Mouse (Mus musculus): ENCODE data around the gene Cchcr1. TPM values are rescaled to one million over a fixed set of nuclear protein-coding genes. Genes with fewer than 3 reads are reported as not detected.

Cchcr1 gene
- polyA plus RNA-seq, 1 experiment from 2014 or later, result 3.5 TPM

- H3K4me1 ChIP-seq (ENCODE audit: insufficient read depth), result no peaks in the 10 kb centered on the region
- H3K27me3 ChIP-seq (ENCODE audit: insufficient read depth, low read length), result no peaks in the 10 kb centered on the region
- no peak overlapping the region for H3K4me3 ChIP-seq (ENCODE audit: low read depth, low read length)
- DNase-seq (no peak), ATAC-seq (no peak)
- H3K9me3 ChIP-seq (ENCODE audit: low read length), result no peaks in the 10 kb centered on the region
- WGBS (ENCODE audit: insufficient replicate concordance), result 70% methylated on average over 15 of the region's 15 CpGs
- H3K4me2 ChIP-seq (ENCODE audit: low read depth, low read length), result no peak overlapping the region
- no peaks in the 10 kb centered on the region for H3K36me3 ChIP-seq (replicated peaks; ENCODE audit: insufficient read depth, low read length)
- H3K27ac ChIP-seq (ENCODE audit: low read depth), result no peak overlapping the region
- no peak overlapping the region for H3K9ac ChIP-seq (replicated peaks)
- TF ChIP-seq EP300 (IDR thresholded peaks at IDR 0.05; ENCODE audit: low read depth) (no peak), CTCF (IDR thresholded peaks at IDR 0.05; ENCODE audit: low read depth) (no peak)
Observed at GRCm38 (mm10) chr17:35542761-35543411, 26.0 kb downstream of the Cchcr1 start.

GRCm38 (mm10) chr17:35543412-35543861 lies 26.5 kb downstream of the Cchcr1 start:
- H3K27me3 ChIP-seq (ENCODE audit: insufficient read depth, low read length), result no peaks in the 10 kb centered on the region

GRCm38 (mm10) chr17:35544001-35544400 lies 27.1 kb downstream of the Cchcr1 start:
- Histone ChIP-seq H3K4me3 (ENCODE audit: low read depth, low read length) (no peak overlapping the region), H3K36me3 (replicated peaks; ENCODE audit: insufficient read depth, low read length) (no peaks in the 10 kb centered on the region), H3K4me2 (ENCODE audit: low read depth, low read length) (no peak overlapping the region), H3K9me3 (ENCODE audit: low read length) (no peaks in the 10 kb centered on the region), H3K9ac (replicated peaks) (no peak overlapping the region), H3K27ac (ENCODE audit: low read depth) (no peak overlapping the region), H3K27me3 (ENCODE audit: insufficient read depth, low read length) (no peaks in the 10 kb centered on the region), H3K4me1 (ENCODE audit: insufficient read depth) (no peaks in the 10 kb centered on the region)
- TF ChIP-seq EP300 (IDR thresholded peaks at IDR 0.05; ENCODE audit: low read depth) (no peak), CTCF (IDR thresholded peaks at IDR 0.05; ENCODE audit: low read depth) (no peak)
- no peak for DNase-seq
- WGBS (ENCODE audit: insufficient replicate concordance), result 51% methylated on average over 6 of the region's 6 CpGs
- no peak for ATAC-seq

More at GRCm38 (mm10) chr17:35543412-35543861, 26.5 kb downstream of the Cchcr1 start:
- TF ChIP-seq EP300 (IDR thresholded peaks at IDR 0.05; ENCODE audit: low read depth) (no peak), CTCF (IDR thresholded peaks at IDR 0.05; ENCODE audit: low read depth) (no peak)
- Histone ChIP-seq H3K4me3 (ENCODE audit: low read depth, low read length) (no peak overlapping the region), H3K9me3 (ENCODE audit: low read length) (no peaks in the 10 kb centered on the region), H3K4me1 (ENCODE audit: insufficient read depth) (no peaks in the 10 kb centered on the region), H3K36me3 (replicated peaks; ENCODE audit: insufficient read depth, low read length) (no peaks in the 10 kb centered on the region), H3K27ac (ENCODE audit: low read depth) (no peak overlapping the region), H3K9ac (replicated peaks) (no peak overlapping the region), H3K4me2 (ENCODE audit: low read depth, low read length) (no peak overlapping the region)
- WGBS (ENCODE audit: insufficient replicate concordance), result 54% methylated on average over 14 of the region's 14 CpGs
- DNase-seq (no peak), ATAC-seq (no peak)

GRCm38 (mm10) chr17:35544680-35545079 lies 27.8 kb downstream of the Cchcr1 start:
- no peaks in the 10 kb centered on the region for H3K9me3 ChIP-seq (ENCODE audit: low read length)
- H3K27me3 ChIP-seq (ENCODE audit: insufficient read depth, low read length), result no peaks in the 10 kb centered on the region
- H3K36me3 ChIP-seq (replicated peaks; ENCODE audit: insufficient read depth, low read length), result no peaks in the 10 kb centered on the region
- peak; percentile 77 for TF ChIP-seq CTCF (IDR thresholded peaks at IDR 0.05; ENCODE audit: low read depth)
- no peak for TF ChIP-seq EP300 (IDR thresholded peaks at IDR 0.05; ENCODE audit: low read depth)
- WGBS (ENCODE audit: insufficient replicate concordance), result 37% methylated on average over 6 of the region's 6 CpGs
- no peak overlapping the region for H3K4me2 ChIP-seq (ENCODE audit: low read depth, low read length)
- no peak overlapping the region for H3K4me3 ChIP-seq (ENCODE audit: low read depth, low read length)
- no peak overlapping the region for H3K27ac ChIP-seq (ENCODE audit: low read depth)
- H3K9ac ChIP-seq (replicated peaks), result no peak overlapping the region
- no peaks in the 10 kb centered on the region for H3K4me1 ChIP-seq (ENCODE audit: insufficient read depth)
- ATAC-seq, result 0 out of 2 replicates have a peak, but pooled peaks have one; percentile 38
- DNase-seq, result peak; percentile 51

GRCm38 (mm10) chr17:35547465-35547864 lies 30.6 kb downstream of the Cchcr1 start:
- no peak overlapping the region for H3K27ac ChIP-seq (ENCODE audit: low read depth)
- DNase-seq (no peak), ATAC-seq (no peak)
- H3K4me3 ChIP-seq (ENCODE audit: low read depth, low read length), result no peak overlapping the region
- no peak overlapping the region for H3K4me2 ChIP-seq (ENCODE audit: low read depth, low read length)
- no peaks in the 10 kb centered on the region for H3K27me3 ChIP-seq (ENCODE audit: insufficient read depth, low read length)
- H3K36me3 ChIP-seq (replicated peaks; ENCODE audit: insufficient read depth, low read length), result no peaks in the 10 kb centered on the region
- 0 out of 2 replicates have a peak, but pooled peaks cover 2% of the 10 kb centered on the region for H3K4me1 ChIP-seq (ENCODE audit: insufficient read depth)
- H3K9me3 ChIP-seq (ENCODE audit: low read length), result no peaks in the 10 kb centered on the region
- 0 out of 2 replicates have a peak, but pooled peaks have one; percentile 9 for TF ChIP-seq CTCF (IDR thresholded peaks at IDR 0.05; ENCODE audit: low read depth)
- no peak for TF ChIP-seq EP300 (IDR thresholded peaks at IDR 0.05; ENCODE audit: low read depth)
- no peak overlapping the region for H3K9ac ChIP-seq (replicated peaks)
- WGBS (ENCODE audit: insufficient replicate concordance), result 67% methylated on average over 2 of the region's 2 CpGs

- no peaks in the 10 kb centered on the region for H3K27me3 ChIP-seq (ENCODE audit: insufficient read depth, low read length)
- H3K4me3 ChIP-seq (ENCODE audit: low read depth, low read length), result no peak overlapping the region
- H3K27ac ChIP-seq (ENCODE audit: low read depth), result no peak overlapping the region
- no peak overlapping the region for H3K9ac ChIP-seq (replicated peaks)
- DNase-seq, result no peak
- TF ChIP-seq CTCF (IDR thresholded peaks at IDR 0.05; ENCODE audit: low read depth) (no peak), EP300 (IDR thresholded peaks at IDR 0.05; ENCODE audit: low read depth) (no peak)
- H3K36me3 ChIP-seq (replicated peaks; ENCODE audit: insufficient read depth, low read length), result no peaks in the 10 kb centered on the region
- 31% methylated on average over 5 of the region's 5 CpGs for WGBS (ENCODE audit: insufficient replicate concordance)
- H3K4me1 ChIP-seq (ENCODE audit: insufficient read depth), result 0 out of 2 replicates have a peak, but pooled peaks cover 2% of the 10 kb centered on the region
- no peak for ATAC-seq
- H3K9me3 ChIP-seq (ENCODE audit: low read length), result no peaks in the 10 kb centered on the region
- H3K4me2 ChIP-seq (ENCODE audit: low read depth, low read length), result no peak overlapping the region
Observed at GRCm38 (mm10) chr17:35548636-35549035, 31.7 kb downstream of the Cchcr1 start.
